Mouse (Mus musculus) megakaryocyte, embryonic 14.5 days (primary cell): ENCODE measurements around the gene Gast.

Experiments used
- FLI1 ChIP-seq: IDR thresholded peaks from 2 replicates; pipeline ENCODE4 v1.6.1; 2012; ENCODE audit warnings: low read length, inconsistent platforms, mixed read lengths
- GATA1 ChIP-seq: IDR thresholded peaks from 3 replicates; pipeline ENCODE4 v1.6.1; 2012; ENCODE audit warnings: mixed read lengths, low read length, inconsistent platforms, borderline replicate concordance

DNA sequence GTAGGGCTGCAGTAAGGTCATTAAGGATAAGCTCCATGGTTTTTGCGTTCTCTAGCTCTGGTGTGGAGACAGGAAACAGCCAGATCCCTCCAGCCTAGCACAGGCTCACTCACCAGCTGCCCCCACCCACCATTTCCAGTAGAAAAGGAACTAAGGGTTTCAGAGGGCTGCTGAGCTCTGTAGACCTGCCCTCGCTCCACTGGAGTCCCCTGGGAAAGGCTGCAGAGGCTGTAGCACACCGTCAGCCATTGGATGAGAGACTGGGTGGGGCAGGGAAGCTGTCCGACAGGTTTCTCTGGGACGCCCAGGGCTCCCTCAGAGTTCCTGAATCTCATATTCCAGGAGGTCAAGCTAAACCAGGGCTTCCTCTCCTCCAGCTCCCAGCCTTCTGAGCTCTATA is 52.4 kb downstream of the Gast start:
- no peak for TF ChIP-seq FLI1
- TF ChIP-seq GATA1, result no peak
